Mouse (Mus musculus): ENCODE measurements around the gene Krtcap2. TPM values are rescaled to one million over a fixed set of nuclear protein-coding genes. Genes with fewer than 3 reads are reported as not detected.

Gene Krtcap2
- total RNA-seq, 2 experiments from 2014 or later = 29.1 to 39.0 TPM

- ATAC-seq (replicated peaks; ENCODE audit: low FRiP score, poor library complexity, severe bottlenecking) = no peak
Observed at GRCm38 (mm10) chr3:89279153-89279890, 33.6 kb downstream of the Krtcap2 start.

GRCm38 (mm10) chr3:89280050-89280605 lies 34.4 kb downstream of the Krtcap2 start:
- no peak for ATAC-seq (replicated peaks; ENCODE audit: low FRiP score, poor library complexity, severe bottlenecking)

- no peak for ATAC-seq (replicated peaks; ENCODE audit: low FRiP score, poor library complexity, severe bottlenecking)
Observed at GRCm38 (mm10) chr3:89280606-89281511, 35.1 kb downstream of the Krtcap2 start, which contains the start of gene Efna1. Gene Efna1, minus strand, starts transcription at chr3:89281142.

GRCm38 (mm10) chr3:89281579-89282290 lies 36.0 kb downstream of the Krtcap2 start:
- ATAC-seq (replicated peaks; ENCODE audit: low FRiP score, poor library complexity, severe bottlenecking) = no peak

- ATAC-seq (replicated peaks; ENCODE audit: low FRiP score, poor library complexity, severe bottlenecking) = no peak
Observed at GRCm38 (mm10) chr3:89282291-89282643, 36.5 kb downstream of the Krtcap2 start.

GRCm38 (mm10) chr3:89284261-89284660 lies 38.5 kb downstream of the Krtcap2 start:
- ATAC-seq (replicated peaks; ENCODE audit: low FRiP score, poor library complexity, severe bottlenecking) = no peak

- ATAC-seq (replicated peaks; ENCODE audit: low FRiP score, poor library complexity, severe bottlenecking) = no peak
Observed at GRCm38 (mm10) chr3:89285526-89285925, 39.8 kb downstream of the Krtcap2 start.

GRCm38 (mm10) chr3:89287286-89287685 lies 41.5 kb downstream of the Krtcap2 start:
- no peak for ATAC-seq (replicated peaks; ENCODE audit: low FRiP score, poor library complexity, severe bottlenecking)

- ATAC-seq (replicated peaks; ENCODE audit: low FRiP score, poor library complexity, severe bottlenecking) = no peak
Observed at GRCm38 (mm10) chr3:89288503-89288928, 42.8 kb downstream of the Krtcap2 start.

GRCm38 (mm10) chr3:89291874-89292273 lies 46.1 kb downstream of the Krtcap2 start:
- no peak for ATAC-seq (replicated peaks; ENCODE audit: low FRiP score, poor library complexity, severe bottlenecking)

- no peak for ATAC-seq (replicated peaks; ENCODE audit: low FRiP score, poor library complexity, severe bottlenecking)
Observed at GRCm38 (mm10) chr3:89292303-89292702, 46.5 kb downstream of the Krtcap2 start.

GRCm38 (mm10) chr3:89293247-89293918 lies 47.6 kb downstream of the Krtcap2 start:
- no peak for ATAC-seq (replicated peaks; ENCODE audit: low FRiP score, poor library complexity, severe bottlenecking)

- ATAC-seq (replicated peaks; ENCODE audit: low FRiP score, poor library complexity, severe bottlenecking) = no peak
Observed at GRCm38 (mm10) chr3:89294195-89294594, 48.4 kb downstream of the Krtcap2 start.

GRCm38 (mm10) chr3:89295685-89296230 lies 50.0 kb downstream of the Krtcap2 start:
- no peak for ATAC-seq (replicated peaks; ENCODE audit: low FRiP score, poor library complexity, severe bottlenecking)

- ATAC-seq (replicated peaks; ENCODE audit: low FRiP score, poor library complexity, severe bottlenecking) = no peak
Observed at GRCm38 (mm10) chr3:89296761-89297396, 51.1 kb downstream of the Krtcap2 start.

- no peak for ATAC-seq (replicated peaks; ENCODE audit: low FRiP score, poor library complexity, severe bottlenecking)
Observed at GRCm38 (mm10) chr3:89298908-89299307, 53.1 kb downstream of the Krtcap2 start.

- ATAC-seq (replicated peaks; ENCODE audit: low FRiP score, poor library complexity, severe bottlenecking) = no peak
Observed at GRCm38 (mm10) chr3:89299499-89299898, 53.7 kb downstream of the Krtcap2 start.
